Mouse (Mus musculus) midbrain, embryonic 14.5 days (tissue): ENCODE measurements around the gene Nek6. TPM values are rescaled to one million over a fixed set of nuclear protein-coding genes. Genes with fewer than 3 reads are reported as not detected.
A peak's percentile ranks its signal among the peaks of the same experiment; 100 is the strongest.

Source experiments
- ATAC-seq: fragments of 200-750 bp; cut with Nextera tagmentation; 2 replicates; pipeline ENCODE4 v1.8.0; 2017; ENCODE audit warnings: moderate number of reproducible peaks, moderate library complexity; ENCODE audit not compliant: low FRiP score, low TSS enrichment
- DNase-seq: peaks from one replicate; pipeline ENCODE4 v3.0.0-alpha.2; 2015
- H3K27ac ChIP-seq: fragments of 300-500 bp; sonication (generic); replicated peaks from 2 replicates; pipeline ENCODE4 v1.5.1; 2014; ENCODE audit warnings: mild to moderate bottlenecking, low read depth, low read length, moderate library complexity
- H3K27me3 ChIP-seq: fragments of 300-500 bp; sonication (generic); 2 replicates; pipeline ENCODE4 v1.6.1; 2014; ENCODE audit warnings: low read length, control low read depth, mixed read lengths; ENCODE audit not compliant: control insufficient read depth, insufficient read depth
- H3K36me3 ChIP-seq: fragments of 300-500 bp; sonication (generic); 2 replicates; pipeline ENCODE4 v1.6.1; 2014; ENCODE audit warnings: low read length, control low read depth; ENCODE audit not compliant: control insufficient read depth, insufficient read depth
- H3K4me1 ChIP-seq: fragments of 300-500 bp; sonication (generic); 2 replicates; pipeline ENCODE4 v1.6.1; 2014; ENCODE audit warnings: mild to moderate bottlenecking, antibody characterized with exemption, low read length, control low read depth; ENCODE audit not compliant: control insufficient read depth, insufficient read depth
- H3K4me2 ChIP-seq: fragments of 300-500 bp; sonication (generic); 2 replicates; pipeline ENCODE4 v1.6.1; 2014; ENCODE audit warnings: mild to moderate bottlenecking, low read length, moderate library complexity
- H3K4me3 ChIP-seq: fragments of 300-500 bp; sonication (generic); replicated peaks from 2 replicates; pipeline ENCODE4 v1.5.1; 2014; ENCODE audit warnings: low read depth, low read length
- H3K9ac ChIP-seq: fragments of 300-500 bp; sonication (generic); replicated peaks from 2 replicates; pipeline ENCODE4 v1.6.1; 2014; ENCODE audit warnings: mild to moderate bottlenecking, low read length, moderate library complexity
- H3K9me3 ChIP-seq: fragments of 300-500 bp; sonication (generic); 2 replicates; pipeline ENCODE4 v1.6.1; 2016; ENCODE audit warnings: low read length, control low read depth, mixed read lengths; ENCODE audit not compliant: control insufficient read depth
- WGBS: fragments of 180-500 bp; shearing (Covaris S2); extraction: QIAGEN DNeasy Blood & Tissue Kit; methylation state at CpG from one replicate; pipeline ENCODE4 v1.1.7; 2014; 5-methylcytosine and 5-hydroxymethylcytosine counted together
- polyA plus RNA-seq: library from polyadenylated mRNA; unstranded; fragments of >200 nt; fragmentation: Nextera tagmentation; extraction: Ambion mirVana; gene quantifications from 2 replicates; pipeline ENCODE4 v1.2.1, GENCODE M21; 2014

Nek6 gene
- polyA plus RNA-seq, 1 experiment from 2014 or later, result 62.3 TPM

DNA sequence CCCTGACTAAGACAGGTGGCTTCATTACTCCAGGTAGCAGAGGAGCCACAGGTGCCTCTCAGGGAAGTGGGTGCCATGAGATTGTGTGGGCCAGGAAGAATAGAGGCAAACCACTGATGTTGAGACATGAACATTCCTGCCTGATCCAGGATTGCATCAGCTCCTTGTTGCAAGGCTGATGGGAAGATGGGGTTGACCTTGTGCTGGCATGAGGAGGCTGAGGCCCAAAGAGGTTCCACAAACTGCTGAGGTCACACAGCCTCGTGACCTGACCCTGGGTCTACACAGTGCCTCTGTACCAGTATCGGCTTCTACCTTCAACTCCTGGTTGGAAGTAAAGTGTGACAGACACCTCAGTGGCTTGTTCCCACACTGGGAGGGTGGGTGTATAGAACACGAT lies 13.6 kb downstream of the Nek6 start:
- H3K4me1 ChIP-seq, result peaks cover 17% of the 10 kb centered on the region
- H3K27ac ChIP-seq, result no peak overlapping the region
- DNase-seq, result no peak
- H3K9me3 ChIP-seq, result no peaks in the 10 kb centered on the region
- no peak overlapping the region for H3K4me2 ChIP-seq
- ATAC-seq, result no peak
- no peak overlapping the region for H3K4me3 ChIP-seq
- no peaks in the 10 kb centered on the region for H3K36me3 ChIP-seq
- H3K9ac ChIP-seq, result no peak overlapping the region
- no peaks in the 10 kb centered on the region for H3K27me3 ChIP-seq
- 89% methylated on average over 3 of the region's 3 CpGs for WGBS

DNA sequence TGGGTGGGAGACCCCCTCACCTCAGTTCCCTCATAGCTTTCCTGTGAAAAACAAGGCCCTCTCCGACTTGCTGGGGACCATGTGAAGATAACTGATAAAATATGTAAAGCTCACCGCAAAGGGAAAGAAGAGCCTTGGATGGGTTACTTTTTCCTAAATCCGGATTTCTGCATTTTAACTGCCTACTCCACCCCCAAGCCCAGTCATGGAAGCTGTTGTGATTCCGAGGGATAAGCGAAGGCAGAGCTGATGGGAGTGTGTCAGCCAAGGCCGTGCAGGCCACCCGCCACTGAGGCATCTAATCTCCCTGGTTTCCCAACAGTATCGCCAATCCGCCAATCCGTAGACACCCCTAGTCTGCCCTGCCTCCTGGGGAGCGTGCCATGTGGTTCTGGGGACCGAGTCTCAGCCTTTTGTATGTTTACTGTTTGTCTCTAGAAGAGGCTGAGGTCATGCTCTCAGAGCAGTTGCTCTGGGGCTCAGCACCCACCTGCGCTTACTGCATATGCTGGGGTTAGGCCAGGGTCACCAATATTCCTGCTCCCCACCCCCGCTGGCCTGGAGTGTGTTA lies 18.2 kb downstream of the Nek6 start:
- ATAC-seq (no peak), DNase-seq (no peak)
- Histone ChIP-seq H3K27ac (no peak overlapping the region), H3K36me3 (no peaks in the 10 kb centered on the region), H3K4me1 (peaks cover 12% of the 10 kb centered on the region; the same call in 1 of the 2 replicates), H3K9me3 (no peaks in the 10 kb centered on the region), H3K4me3 (no peak overlapping the region), H3K27me3 (no peaks in the 10 kb centered on the region), H3K9ac (no peak overlapping the region), H3K4me2 (no peak overlapping the region)
- WGBS, result 71% methylated on average over 14 of the region's 14 CpGs

DNA sequence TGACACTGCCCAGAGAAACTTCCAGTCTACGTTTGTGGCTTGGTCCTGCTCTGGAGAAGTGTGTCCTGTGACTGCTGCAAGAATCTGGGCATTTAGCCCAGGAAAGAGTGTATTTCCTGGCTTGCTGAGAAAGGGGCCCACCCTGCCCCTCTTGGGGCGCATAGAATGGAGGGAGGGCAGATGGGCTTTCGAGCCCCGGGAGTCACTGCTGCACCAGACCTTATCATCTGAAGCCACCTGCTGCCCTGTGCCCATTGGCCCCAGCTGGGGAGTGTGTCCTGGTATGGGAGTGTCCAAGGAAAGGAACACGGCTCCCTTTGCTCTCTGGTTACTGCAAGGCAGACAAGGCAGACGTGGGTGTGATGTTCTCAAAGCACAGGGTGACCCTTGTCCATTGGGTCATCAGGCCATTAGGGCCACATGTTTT lies 19.5 kb downstream of the Nek6 start:
- H3K27me3 ChIP-seq, result no peaks in the 10 kb centered on the region
- no peak overlapping the region for H3K27ac ChIP-seq
- no peaks in the 10 kb centered on the region for H3K9me3 ChIP-seq
- no peaks in the 10 kb centered on the region for H3K36me3 ChIP-seq
- no peak overlapping the region for H3K4me2 ChIP-seq
- ATAC-seq, result no peak; the same call in 1 of the 2 replicates
- WGBS, result 53% methylated on average over 6 of the region's 6 CpGs
- H3K4me3 ChIP-seq, result no peak overlapping the region
- no peak for DNase-seq
- peaks cover 20% of the 10 kb centered on the region for H3K4me1 ChIP-seq
- H3K9ac ChIP-seq, result no peak overlapping the region

GRCm38 (mm10) chr2:38533322-38533721 lies 21.9 kb downstream of the Nek6 start:
- Histone ChIP-seq H3K27me3 (no peaks in the 10 kb centered on the region), H3K4me2 (no peak overlapping the region), H3K4me1 (peaks cover 28% of the 10 kb centered on the region), H3K36me3 (no peaks in the 10 kb centered on the region), H3K4me3 (no peak overlapping the region), H3K9ac (no peak overlapping the region), H3K9me3 (no peaks in the 10 kb centered on the region), H3K27ac (no peak overlapping the region)
- DNase-seq, result no peak
- ATAC-seq, result no peak
- WGBS, result 80% methylated on average over 6 of the region's 6 CpGs

- Histone ChIP-seq H3K4me1 (peaks cover 28% of the 10 kb centered on the region), H3K4me2 (no peak overlapping the region), H3K27me3 (no peaks in the 10 kb centered on the region), H3K9ac (no peak overlapping the region), H3K9me3 (no peaks in the 10 kb centered on the region), H3K4me3 (no peak overlapping the region), H3K27ac (0 out of 2 replicates have a peak overlapping the region, but pooled peaks have one; percentile 8), H3K36me3 (no peaks in the 10 kb centered on the region)
- DNase-seq (no peak), ATAC-seq (no peak)
- 58% methylated on average over 6 of the region's 6 CpGs for whole genome bisulfite sequencing
These were observed 22.3 kb downstream of the Nek6 start for GRCm38 (mm10) chr2:38533767-38534166.

GRCm38 (mm10) chr2:38534241-38534940 lies 22.9 kb downstream of the Nek6 start:
- no peak overlapping the region for H3K4me2 ChIP-seq
- H3K4me1 ChIP-seq, result peaks cover 28% of the 10 kb centered on the region
- ATAC-seq (no peak), DNase-seq (no peak)
- no peak overlapping the region for H3K9ac ChIP-seq
- H3K27ac ChIP-seq, result no peak overlapping the region
- 84% methylated on average over 5 of the region's 5 CpGs for WGBS
- H3K27me3 ChIP-seq, result no peaks in the 10 kb centered on the region
- H3K36me3 ChIP-seq, result no peaks in the 10 kb centered on the region
- H3K9me3 ChIP-seq, result no peaks in the 10 kb centered on the region
- H3K4me3 ChIP-seq, result no peak overlapping the region

DNA sequence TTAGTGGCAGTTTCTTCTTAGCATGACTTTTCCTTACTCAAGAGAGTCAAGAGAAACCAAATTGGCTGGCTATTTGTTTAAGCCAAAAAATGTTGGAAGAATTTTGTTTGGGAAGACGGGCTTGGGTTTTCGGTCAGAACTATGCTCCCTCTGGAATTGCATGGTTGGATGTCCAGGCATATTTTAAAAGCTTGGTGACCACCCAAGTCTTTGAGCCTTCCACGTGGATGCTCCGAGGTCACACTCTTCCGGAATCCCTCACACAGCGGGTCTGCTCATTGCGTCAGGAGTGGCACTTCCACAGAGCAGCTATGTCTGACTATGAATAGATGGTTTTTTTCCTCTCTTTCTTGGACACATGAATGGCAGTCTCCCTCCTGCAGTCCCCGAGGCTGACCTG lies 23.6 kb downstream of the Nek6 start:
- no peak for ATAC-seq
- WGBS, result 52% methylated on average over 8 of the region's 8 CpGs
- Histone ChIP-seq H3K27ac (no peak overlapping the region), H3K27me3 (no peaks in the 10 kb centered on the region), H3K9ac (no peak overlapping the region), H3K9me3 (no peaks in the 10 kb centered on the region), H3K4me1 (peaks cover 32% of the 10 kb centered on the region), H3K36me3 (no peaks in the 10 kb centered on the region), H3K4me2 (no peak overlapping the region), H3K4me3 (no peak overlapping the region)
- no peak for DNase-seq

DNA sequence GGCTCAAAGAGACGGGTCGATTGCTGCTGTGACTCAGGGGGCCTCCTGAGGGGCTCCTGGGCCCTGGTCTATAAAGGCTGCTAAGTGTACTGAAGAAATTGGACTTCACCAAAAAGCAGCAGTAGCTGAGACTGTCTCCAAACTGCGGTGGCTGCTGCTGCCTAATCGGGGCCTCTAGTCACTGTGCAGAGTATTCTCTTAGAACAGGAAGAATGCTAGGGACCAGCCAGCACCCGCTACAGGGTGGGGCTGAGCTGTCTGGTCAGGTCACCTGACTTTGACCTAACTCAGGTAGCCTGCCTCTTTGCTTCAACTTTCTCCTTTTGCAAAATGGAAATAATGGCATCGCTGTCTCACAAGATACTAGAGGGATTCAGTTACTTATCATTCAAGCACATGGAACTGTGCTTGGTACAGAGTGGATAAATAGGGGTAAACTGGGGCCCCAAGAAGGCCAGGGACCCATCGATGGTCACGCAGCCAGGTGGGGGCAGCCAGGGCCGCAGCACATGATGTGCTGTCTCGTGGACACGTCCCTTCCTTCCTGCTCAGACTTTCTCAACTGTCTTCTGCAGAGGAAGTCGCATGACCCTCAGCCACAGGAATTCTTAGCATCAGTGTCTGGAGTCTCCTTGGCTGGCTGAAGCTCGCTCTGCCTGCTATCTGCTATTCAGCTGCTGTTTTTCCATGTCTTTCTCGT lies 24.2 kb downstream of the Nek6 start:
- Histone ChIP-seq H3K9ac (no peak overlapping the region), H3K27ac (no peak overlapping the region), H3K4me1 (peaks cover 33% of the 10 kb centered on the region), H3K9me3 (no peaks in the 10 kb centered on the region), H3K4me3 (no peak overlapping the region), H3K36me3 (no peaks in the 10 kb centered on the region), H3K27me3 (no peaks in the 10 kb centered on the region), H3K4me2 (no peak overlapping the region)
- WGBS, result 70% methylated on average over 14 of the region's 14 CpGs
- ATAC-seq, result no peak
- no peak for DNase-seq
